Mouse (Mus musculus): ENCODE results near the gene Nsf.

DNA sequence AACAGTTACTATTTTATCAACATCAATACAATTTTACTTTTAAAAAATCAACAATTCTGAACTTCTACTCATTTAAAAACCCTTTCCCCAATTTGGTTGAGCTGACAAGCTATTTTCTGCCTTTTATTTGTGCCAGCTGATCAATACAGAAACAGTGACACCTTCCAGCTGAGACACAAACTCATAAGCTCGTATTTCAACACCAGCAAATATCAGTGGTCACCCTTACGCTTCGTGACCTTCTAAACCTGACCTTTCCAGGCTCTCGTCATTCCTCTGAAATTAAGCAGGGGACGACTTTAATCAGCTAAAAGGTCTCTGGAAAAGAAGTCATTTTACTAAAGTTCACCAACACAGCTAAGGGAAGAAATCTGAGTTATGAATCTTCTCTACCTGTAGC, 86.2 kb downstream of the Nsf start:
- no peak for TF ChIP-seq POLR2A (IDR thresholded peaks at IDR 0.05; ENCODE audit: control insufficient read depth, low read depth, low read length)
- TF ChIP-seq CTCF (IDR thresholded peaks at IDR 0.05; ENCODE audit: control insufficient read depth, insufficient read depth, insufficient replicate concordance, low read depth, low read length) = no peak

All from testis, adult 2 months (tissue).